Mouse (Mus musculus): Measurements from ENCODE around the gene Scnn1g.

Scnn1g gene

DNA sequence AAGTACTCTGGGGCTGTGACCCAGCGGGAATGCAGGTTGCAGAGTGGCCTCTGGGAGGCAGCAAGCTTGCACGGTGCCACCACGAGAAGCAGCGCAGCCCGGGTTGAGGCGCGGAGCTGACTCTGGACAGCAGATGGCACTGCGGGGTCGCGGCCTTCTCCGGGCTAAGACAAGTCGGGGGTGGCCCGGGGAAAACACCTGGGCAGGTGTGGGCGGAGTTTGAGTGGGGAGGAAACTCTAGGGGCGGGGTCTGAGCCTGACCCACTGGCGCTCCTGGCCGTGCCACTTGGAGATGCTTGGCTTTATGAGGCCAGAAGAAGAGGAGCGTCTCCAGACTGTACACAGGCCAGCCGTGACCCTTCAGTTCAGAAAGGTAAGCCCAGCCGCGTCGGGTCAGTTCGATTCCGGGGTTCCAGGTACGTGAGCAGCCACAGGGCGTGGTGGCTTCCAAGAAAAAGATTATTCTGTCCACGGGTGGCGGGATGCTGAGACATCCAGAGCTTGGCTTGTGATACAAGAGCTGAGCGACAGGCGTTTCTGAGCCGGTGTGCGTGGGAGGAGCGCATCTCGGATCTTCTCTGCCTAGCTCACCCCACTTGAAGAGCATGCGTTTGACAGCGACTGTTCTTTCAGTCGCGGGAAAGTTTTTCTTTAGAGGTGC is at the start of gene Scnn1g:
Gene Scnn1g (plus strand): TSS at position 309 of the 661 bp plus-strand sequence.
- peak; percentile 77 for DNase-seq (ENCODE audit: low spot score)

DNA sequence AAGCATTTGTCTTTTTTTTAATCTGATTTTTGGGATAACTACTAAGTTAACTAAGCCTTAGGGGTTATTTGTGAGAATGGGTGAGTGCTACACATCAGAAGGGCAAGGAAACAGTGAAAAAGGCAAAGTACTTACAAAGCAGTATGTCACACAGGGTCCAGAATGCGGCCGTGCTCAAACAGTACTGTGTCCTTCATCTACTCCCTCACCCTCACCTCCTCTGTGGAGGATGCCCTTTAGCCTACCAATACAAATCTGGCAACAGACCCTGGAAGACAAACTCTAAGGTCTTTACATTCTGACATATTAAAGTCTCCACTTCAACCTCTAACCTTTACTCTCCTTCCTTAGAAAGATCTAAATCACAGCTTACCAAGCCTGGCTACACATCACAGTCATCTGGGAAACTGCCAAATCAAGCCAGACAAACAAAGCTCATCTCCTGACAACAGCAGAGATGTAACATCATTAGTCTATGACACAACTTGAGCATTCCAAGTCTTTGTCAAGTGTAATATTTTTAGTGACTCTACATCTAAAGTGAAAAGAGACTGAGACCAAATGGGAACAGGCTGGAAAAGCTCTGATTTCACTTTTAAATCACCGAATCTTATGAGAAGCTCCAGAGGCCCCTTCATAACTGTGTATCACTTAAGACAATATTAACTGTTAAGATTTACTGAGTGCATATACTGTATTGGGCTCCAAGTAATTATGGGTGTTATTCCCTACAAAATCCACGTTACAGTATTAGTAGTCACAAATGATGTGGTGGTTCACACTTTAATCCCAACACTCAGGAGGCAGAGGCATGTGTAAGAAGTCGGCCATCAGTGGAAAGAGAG is 48.9 kb upstream of the Scnn1g start:
- DNase-seq (ENCODE audit: low spot score): no peak

DNA sequence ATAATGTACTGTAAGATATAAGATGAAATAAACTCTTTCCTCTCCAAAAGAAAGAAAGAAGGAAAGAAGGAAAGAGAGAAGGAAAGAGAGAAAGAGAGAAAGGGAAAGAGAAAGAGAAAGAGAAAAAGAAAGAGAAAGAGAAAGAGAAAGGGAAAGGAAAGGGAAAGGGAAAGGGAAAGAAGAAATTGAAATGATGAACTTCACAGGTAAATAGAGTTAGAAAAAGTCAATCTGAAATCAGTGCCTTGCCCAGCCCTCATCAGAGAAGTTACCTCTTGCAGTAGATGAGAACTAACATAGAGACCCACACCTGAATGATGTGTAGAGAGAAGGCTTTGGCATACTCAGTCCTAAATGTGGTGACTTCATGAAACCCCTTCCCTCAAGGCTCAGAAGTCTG is 44.9 kb upstream of the Scnn1g start:
- no peak for DNase-seq (ENCODE audit: low spot score)

DNA sequence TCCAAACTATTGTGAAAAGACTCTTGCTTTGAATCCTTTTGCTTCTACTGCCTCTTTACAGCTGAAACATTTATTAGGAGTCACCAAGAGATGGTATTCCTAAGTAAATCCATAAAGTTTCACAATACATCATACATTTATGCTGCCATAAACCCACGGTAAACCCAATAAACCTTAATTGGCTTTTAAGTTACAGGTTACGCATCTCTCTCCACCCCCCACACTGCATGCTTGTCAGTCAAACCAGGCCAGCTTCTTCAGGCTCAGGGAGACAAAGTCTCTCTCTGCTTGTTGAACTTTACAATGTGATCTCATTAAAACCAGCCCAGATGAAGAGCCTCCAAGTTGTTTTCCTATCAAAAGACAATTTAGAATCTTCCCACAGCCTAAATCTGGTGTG is 42.5 kb upstream of the Scnn1g start:
- DNase-seq (ENCODE audit: low spot score): no peak

DNA sequence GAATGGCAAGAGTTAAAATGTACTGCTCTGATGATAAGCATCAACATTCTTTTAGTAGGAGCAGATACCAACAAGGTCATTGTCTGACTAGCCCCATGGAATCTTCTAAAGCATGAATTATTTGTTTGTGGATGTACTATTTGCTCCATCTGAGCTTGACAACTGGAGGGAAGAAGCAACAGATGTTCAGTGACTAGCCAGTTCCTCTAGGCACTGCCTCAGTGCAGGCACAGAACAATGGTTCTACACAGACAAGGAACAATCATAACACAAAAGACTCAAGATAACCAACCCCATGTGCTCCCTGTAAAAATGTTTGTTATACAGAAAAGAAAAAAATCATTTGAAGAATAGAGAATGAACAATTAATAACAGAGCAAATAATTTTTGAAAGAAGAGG is 37.1 kb upstream of the Scnn1g start:
- DNase-seq (ENCODE audit: low spot score): no peak

DNA sequence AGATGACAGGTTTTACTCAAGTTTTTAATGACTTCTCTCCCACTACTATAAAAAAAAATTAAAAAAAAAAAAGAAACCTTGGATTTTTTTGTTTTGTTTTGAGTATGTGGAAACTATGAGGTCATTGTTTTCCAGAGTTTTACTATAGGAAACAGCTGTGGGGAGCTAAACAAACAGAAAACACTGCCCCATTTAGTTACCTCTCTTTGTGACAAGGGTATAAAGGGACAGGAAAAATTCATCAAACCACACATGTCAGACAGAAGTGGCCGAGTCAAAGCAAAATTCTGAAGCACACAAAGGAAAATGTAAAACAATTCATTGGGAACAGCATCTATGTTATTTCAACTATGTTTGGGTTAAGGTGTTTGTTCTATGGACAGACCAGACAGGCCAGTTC is 36.7 kb upstream of the Scnn1g start:
- DNase-seq (ENCODE audit: low spot score): no peak

DNA sequence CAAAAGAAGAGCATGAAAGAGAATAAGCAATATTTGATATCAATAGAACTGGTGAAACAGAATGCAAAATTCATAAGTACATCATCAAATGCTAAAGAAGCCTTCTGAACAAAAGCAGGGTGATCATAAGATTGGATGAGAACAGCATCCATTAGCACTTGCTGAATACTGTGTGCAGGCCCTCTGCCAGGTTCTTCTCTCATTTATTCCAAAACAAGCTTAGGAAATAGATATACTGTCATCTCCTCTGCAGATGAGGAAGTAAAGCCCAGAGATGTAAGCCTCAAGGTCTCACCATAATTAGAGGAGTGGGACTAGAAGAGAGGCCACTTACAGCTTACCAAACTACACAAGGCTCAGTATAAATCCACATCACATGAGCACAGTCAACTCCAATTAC is 35.1 kb upstream of the Scnn1g start:
- DNase-seq (ENCODE audit: low spot score): no peak

DNA sequence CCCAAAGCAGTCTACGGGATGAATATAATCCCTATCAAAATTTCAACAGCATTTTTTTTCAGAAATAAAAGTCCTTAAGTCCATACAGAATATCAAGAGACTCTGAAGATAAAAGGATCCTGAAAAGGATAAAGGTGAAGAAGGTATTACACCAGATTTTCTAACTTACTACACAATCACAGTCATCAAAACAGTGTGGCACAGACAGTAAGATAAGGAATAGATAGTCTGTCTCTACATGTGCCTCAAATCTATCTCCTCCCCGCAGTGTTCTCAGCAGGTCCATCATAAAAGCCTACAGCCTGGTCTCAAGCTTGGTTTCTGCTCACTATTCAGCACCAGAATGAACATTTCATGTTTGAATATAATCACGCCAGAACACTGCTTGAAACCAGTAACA is 33.8 kb upstream of the Scnn1g start:
- DNase-seq (ENCODE audit: low spot score): no peak

DNA sequence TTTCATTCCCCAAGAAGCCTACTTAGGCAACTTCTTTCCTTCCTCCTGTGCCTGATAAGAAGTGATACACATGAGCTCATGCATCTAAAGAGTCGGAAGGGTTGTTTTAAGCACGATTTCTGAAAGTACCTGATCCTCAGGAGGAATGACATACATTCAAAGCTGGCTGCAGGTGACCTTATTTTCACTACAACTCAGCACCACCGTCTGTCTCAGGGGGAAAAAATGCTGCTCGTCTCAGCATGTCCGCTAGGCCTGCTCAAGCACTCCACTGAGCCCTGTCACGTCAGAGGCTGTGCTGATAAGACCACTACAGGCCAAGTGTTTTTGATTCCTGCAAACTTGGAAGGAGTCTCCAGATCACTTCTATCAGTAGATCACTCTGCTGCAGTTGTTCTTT is 32.3 kb upstream of the Scnn1g start:
- DNase-seq (ENCODE audit: low spot score): no peak

DNA sequence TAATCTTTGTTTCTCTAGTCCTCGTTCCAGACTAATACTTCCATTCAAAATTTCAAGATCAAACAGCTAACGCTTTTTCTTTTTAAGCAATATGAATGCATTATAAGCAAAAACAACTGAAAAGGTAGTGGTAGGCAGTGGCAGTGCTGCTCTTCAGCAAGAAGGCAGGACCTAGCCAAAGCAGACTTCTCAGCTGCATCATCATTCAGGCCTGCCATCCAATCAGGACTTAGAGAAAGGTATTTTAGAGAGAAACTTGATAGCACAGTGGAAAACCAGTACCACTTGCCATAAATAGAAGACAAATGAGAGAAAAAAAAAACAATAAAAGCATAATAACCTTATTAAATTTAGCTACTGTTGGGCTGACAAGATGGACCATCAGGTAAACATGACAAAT is 29.2 kb upstream of the Scnn1g start:
- no peak for DNase-seq (ENCODE audit: low spot score)

DNA sequence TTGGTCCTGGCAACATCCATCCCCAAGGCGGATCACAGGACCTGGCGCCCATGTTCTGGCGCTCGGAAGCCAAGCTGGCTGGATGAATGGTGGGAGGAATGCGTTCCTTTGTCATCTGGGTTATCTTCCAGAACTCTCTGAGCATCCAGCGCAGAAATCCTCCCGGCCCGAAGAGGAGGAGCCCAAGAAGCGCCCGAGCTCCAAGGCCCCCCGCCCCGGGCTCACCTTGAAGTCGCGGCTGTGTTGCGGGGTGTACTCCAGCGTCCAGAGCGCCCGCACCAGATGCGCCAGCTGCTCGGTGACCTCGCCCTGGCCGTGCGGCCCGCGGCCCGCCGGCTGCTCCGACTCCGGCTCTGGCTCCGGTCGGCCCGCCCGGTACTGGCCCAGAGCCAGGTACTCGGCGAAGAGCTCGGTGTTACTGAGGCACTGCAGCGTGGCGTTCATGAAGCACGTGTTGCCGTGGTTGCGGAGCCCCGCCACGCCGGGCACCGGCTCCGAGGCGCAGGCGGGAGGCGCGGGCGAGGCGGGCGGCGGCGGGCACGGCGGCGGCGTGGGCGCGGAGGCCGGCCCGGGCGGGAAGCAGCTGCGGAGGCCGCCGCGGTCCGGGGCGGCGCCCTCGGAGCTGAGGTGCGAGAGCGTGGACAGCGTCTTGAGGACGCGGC is 27.7 kb upstream of the Scnn1g start:
- no peak for DNase-seq (ENCODE audit: low spot score)

DNA sequence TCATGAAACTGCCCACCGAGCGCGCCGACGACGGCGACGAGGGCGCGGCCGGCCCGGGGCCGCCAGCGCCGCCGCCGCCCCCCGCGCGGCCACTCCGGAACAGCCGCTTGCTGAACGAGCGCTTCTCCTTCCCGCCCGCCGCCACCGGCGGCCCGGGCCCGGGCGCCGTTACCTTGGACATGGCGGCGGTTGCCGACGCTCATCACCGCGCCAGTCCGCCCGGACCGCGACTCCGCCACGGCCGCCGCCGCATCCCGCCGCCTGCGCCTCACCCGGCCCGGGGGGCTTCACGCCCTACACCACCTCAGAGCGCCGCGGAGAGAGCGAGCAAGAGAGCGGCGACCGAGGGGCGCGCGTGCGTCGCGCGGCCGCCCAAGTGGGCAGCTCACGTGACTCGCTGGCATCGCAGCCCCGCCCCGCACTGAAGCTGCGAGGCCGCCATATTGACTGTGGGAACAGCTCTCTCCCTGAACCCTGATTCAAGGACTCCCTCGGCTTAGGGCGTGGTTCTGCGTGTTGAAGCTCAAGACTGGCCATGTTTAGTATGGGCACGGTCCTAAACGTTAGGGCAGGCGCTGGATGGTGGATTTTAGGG is 27.1 kb upstream of the Scnn1g start, which contains the start of gene Usp31:
Gene Usp31 (minus strand): TSS at position 181 of the 595 bp plus-strand sequence.
- peak; percentile 96 for DNase-seq (ENCODE audit: low spot score)

DNA sequence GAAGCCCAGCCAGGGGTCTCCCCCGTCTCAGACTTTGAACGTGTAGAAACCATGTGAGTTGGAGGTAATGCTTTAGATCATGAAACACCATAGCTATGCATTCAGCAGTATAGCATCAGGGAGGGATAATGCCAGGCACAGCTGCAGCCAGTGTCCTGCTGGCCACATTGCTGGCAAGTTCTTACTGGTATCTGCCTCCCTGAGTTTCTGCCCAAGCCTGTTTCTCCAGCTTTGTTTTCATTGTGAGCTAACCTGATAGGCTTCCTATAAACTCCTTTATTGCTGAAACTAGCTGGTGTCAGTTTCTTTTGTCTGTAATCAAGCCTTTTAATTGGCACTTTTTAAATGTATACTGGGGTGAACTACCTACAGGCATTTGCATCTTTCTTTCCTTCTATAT is 23.1 kb upstream of the Scnn1g start:
- no peak for DNase-seq (ENCODE audit: low spot score)

DNA sequence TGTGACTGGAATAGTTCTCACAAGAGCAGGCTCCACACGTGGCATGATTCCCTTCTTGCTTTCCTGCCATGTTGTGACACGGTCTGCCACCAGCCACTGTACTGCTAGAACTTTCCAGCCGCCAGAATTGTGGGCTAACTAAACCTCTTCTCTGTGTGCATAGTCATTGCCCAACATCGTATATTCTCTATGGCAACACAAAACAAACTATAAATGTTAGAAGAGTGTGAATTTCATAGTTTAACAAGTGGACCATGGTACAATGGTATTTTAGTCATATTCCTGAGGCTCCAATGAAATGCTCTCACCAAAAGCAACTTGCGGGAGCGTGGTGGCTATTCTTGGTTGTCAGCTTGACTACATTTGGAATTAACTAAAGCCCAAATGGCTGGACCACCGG is 17.2 kb upstream of the Scnn1g start:
- no peak for DNase-seq (ENCODE audit: low spot score)

DNA sequence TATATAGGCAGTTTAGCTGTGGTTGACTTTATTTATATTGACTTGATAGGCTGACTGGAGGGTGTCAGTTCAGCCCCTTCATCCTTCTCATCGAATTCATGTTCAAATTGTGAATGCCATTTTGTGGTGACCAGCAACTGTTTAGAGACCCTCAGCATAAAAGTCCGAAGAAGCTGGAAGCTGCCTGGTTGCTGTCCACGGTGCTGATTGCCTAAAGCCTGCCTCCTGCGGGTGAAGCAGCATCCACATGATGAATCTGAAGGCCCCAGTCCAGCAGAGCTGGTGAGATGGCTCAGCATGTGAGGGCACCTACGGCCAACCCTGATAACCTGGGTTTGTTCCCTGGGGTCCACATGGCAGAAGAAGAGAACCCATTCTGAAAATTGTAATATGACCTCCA is 4.1 kb upstream of the Scnn1g start:
- DNase-seq (ENCODE audit: low spot score): no peak

DNA sequence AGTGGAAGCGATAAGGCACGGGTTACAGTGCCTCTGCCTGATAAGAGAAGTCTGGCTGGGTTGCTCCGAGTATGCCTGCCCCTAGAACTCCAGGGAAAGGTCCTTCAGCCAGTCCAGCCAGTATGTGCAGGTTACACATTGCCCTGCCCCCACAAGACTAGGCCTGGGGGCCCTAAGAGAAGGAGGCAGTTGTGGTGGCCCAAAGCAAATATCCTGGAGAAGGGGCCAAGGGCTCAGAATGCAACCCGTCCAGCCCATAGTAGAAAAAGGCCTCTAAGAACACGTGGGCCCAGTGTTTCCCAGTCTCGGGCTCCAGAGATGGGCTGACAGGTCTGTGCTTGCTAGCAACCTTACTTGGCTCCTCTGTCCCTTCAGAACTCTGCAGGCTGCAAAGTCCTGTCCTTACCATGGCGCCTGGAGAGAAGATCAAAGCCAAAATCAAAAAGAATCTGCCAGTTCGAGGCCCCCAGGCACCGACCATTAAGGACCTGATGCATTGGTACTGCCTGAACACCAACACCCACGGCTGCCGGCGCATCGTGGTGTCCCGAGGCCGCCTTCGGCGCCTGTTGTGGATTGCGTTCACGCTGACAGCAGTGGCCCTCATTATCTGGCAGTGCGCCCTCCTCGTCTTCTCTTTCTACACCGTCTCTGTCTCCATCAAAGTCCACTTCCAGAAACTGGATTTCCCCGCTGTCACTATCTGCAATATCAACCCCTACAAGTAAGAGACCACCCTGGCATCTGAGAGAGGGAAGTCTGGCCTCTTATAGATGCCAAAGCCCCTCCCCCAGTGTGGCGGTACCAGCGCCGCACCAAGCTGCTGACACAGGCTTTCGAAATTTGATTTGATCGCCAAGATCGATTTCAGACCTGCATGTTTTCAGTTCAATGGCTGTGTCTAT is 3.5 kb downstream of the Scnn1g start:
- no peak for DNase-seq (ENCODE audit: low spot score)

DNA sequence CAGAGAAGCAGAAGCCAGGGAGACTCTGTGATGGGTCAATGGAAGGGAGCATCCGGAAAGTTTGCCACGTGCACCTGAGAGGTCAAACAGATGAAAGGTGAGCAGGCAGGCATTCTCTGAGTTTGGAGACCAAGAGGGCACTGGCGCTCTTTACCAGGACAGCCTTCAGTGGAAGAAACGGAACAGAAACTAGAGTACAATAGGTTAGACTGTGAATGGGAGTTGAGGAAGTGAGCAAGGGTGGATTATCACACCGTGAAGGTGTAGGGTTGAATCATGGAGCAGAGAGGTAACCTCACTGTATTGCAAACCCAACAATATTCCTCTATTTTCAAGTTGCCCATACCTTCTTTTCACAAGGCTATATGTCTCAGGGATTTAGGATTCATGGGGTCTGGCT is 16.0 kb downstream of the Scnn1g start:
- DNase-seq (ENCODE audit: low spot score): no peak

DNA sequence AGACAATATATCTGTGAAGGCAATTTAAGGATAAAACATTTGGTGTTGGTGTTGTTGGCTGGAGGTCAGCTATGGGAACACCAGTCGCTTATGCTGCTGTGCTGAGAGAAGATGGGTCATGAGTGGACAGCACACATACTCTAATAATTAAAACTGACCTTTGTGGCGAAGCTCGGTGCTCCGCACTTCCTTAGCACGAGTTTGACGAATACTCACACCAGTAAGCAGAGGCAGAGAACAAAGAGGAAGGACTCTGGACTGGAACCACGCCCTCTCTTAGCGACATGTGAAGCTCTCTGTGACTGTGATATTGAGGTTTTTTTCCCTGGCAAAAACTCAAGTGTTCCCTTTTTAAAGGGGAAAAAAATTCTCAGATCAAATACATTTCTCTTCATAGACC is 20.5 kb downstream of the Scnn1g start:
- DNase-seq (ENCODE audit: low spot score): no peak

DNA sequence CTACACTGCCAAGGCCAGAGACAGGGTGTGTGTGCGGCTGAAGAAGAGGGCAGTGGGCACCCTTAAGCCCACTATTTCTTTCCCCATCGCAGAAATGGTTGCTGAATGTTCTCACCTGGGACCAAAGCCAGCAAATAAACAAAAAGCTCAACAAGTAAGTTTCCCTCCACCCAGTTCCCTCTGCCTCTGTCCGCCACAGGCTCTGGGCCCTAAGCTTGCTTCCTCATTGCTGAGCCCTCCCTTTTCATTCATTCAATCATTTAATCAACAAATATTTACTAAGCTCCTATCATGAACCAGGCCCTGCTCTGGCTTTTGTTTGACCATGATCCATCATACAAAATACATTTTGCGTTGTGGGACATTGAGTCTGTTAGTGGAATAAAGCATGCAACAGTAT is 29.0 kb downstream of the Scnn1g start:
- DNase-seq (ENCODE audit: low spot score): no peak

DNA sequence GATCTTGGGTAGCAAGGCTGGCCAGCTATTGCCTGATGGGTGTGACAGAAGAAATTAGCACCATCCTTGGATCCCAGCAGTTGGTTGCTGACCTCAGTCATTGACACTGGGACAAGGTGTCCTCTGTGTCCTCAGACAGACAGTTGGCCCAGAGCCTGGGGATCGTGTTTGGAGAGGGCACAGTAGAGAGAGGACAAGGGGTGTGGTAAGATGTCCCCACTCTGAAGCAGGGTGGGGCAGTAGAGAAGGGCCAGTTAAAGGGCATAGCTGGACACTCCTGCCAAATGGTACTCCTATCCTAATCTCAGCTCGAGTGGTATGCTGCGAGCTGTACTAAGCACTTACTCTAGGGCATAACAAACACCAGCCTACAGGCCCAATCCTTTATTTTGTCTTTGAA is 33.6 kb downstream of the Scnn1g start:
- DNase-seq (ENCODE audit: low spot score): no peak

DNA sequence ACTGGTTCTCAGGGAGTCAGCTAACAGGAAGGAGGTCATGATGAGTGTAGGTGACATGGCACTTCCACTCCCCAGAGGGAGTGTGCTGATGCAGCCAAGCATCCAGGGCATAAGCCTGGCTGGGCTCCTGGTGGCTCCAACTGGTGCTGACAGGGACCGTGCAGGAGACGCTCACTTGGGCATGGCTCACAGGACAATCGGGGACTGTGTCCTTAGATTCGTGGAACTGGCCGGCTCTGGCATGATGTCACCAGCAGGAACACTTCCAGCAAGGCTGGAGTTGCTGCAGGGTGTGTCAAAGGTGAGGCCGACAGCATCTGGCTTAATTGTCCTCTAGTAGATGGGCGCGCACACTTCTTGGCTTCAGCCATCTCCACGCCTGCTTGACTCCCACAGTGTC is 34.7 kb downstream of the Scnn1g start:
- no peak for DNase-seq (ENCODE audit: low spot score)

DNA sequence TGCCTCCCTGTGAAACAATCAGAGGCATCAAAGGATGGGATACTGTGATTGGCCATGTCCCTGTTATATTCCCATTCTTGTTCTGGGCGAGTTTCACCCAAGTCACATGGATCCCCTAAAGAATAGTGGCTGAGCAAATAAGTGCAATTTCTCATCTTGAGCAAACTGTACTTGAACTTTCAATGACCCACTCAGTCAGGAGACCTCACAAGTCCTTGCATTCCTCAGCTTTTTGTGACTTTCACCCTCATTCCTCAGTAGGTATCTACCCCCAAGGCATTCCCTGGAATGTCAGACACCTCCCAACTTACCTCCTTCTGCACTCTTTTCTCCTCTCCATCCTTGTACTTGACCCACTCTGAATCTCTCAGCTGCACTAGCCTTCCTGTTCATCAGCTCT is 44.3 kb downstream of the Scnn1g start:
- no peak for DNase-seq (ENCODE audit: low spot score)

Data from left cerebral cortex, adult 11 months (tissue).